In genomic region chr1:160053510-160054305, GRCm38 (mm10) we compare ENCODE assay signal across 12 mouse cellular contexts. TPM values are rescaled to one million over a fixed set of nuclear protein-coding genes. Genes with fewer than 3 reads are reported as not detected.
DNase-seq lines count a peak whose midpoint lies in the region; ATAC-seq and TF ChIP-seq lines count a peak whose summit lies in the region.
"Had no signal": no experiment of that assay in that cellular context is flagged by ENCODE, and none has a peak within 500 bp of the region (broad histone marks: within the 10 kb centered on the region; RNA-seq: fewer than 3 reads in every experiment).

No protein-coding gene starts in this region.

- 0 out of 2 replicates have a peak, but pooled peaks have one; percentile 59 for ATAC-seq in limb, embryonic 15.5 days (ENCODE audit: insufficient number of reproducible peaks, low FRiP score, low TSS enrichment, low read depth)
- peak; percentile 68 for ATAC-seq in activated CD4-positive, CD25-positive, alpha-beta regulatory T cell, adult 4 months
- no peak for ATAC-seq in liver, postnatal 0 days
- ATAC-seq in hindbrain, embryonic 12.5 days (ENCODE audit: low FRiP score): no peak
- ATAC-seq: hindbrain, embryonic 16.5 days had no signal

- no peaks in the 10 kb centered on the region for H3K27me3 ChIP-seq in limb, embryonic 15.5 days
- no peaks in the 10 kb centered on the region for H3K27me3 ChIP-seq in limb, embryonic 10.5 days (ENCODE audit: low read depth, poor library complexity, severe bottlenecking)
- H3K27me3 ChIP-seq in liver, postnatal 0 days (ENCODE audit: insufficient read depth, low read length): no peaks in the 10 kb centered on the region
- no peaks in the 10 kb centered on the region for H3K27me3 ChIP-seq in splenic B cell, adult 2 months (ENCODE audit: control insufficient read depth, insufficient read depth, low read length, poor library complexity, severe bottlenecking)
- H3K27me3 ChIP-seq in hindbrain, embryonic 12.5 days: no peaks in the 10 kb centered on the region

- 0 out of 2 replicates have a peak, but pooled peaks cover 5% of the 10 kb centered on the region for H3K4me1 ChIP-seq in limb, embryonic 15.5 days
- H3K4me1 ChIP-seq in limb, embryonic 10.5 days: no peaks in the 10 kb centered on the region
- H3K4me1 ChIP-seq in liver, postnatal 0 days (ENCODE audit: insufficient read depth): peaks cover 28% of the 10 kb centered on the region
- H3K4me1 ChIP-seq in hindbrain, embryonic 12.5 days: no peaks in the 10 kb centered on the region

- H3K9ac ChIP-seq in limb, embryonic 15.5 days: no peak overlapping the region
- H3K9ac ChIP-seq in liver, postnatal 0 days (replicated peaks): no peak overlapping the region
- H3K9ac ChIP-seq in hindbrain, embryonic 12.5 days: no peak overlapping the region

- 63% methylated on average over 5 of the region's 5 CpGs for WGBS in limb, embryonic 15.5 days
- 85% methylated on average over 5 of the region's 5 CpGs for WGBS in limb, embryonic 10.5 days
- 75% methylated on average over 5 of the region's 5 CpGs for WGBS in liver, postnatal 0 days (ENCODE audit: insufficient replicate concordance)
- WGBS in hindbrain, embryonic 12.5 days: 83% methylated on average over 5 of the region's 5 CpGs

- no peak for TF ChIP-seq CTCF in liver, postnatal 0 days (IDR thresholded peaks at IDR 0.05; ENCODE audit: low read depth)

- no peak overlapping the region for H3K4me3 ChIP-seq in limb, embryonic 15.5 days
- H3K4me3 ChIP-seq in limb, embryonic 10.5 days: no peak overlapping the region
- no peak overlapping the region for H3K4me3 ChIP-seq in liver, postnatal 0 days (ENCODE audit: low read depth, low read length)
- no peak overlapping the region for H3K4me3 ChIP-seq in hindbrain, embryonic 12.5 days

- H3K9me3 ChIP-seq in limb, embryonic 15.5 days: no peaks in the 10 kb centered on the region
- H3K9me3 ChIP-seq in limb, embryonic 10.5 days (replicated peaks): no peaks in the 10 kb centered on the region
- no peaks in the 10 kb centered on the region for H3K9me3 ChIP-seq in liver, postnatal 0 days (ENCODE audit: low read length)
- H3K9me3 ChIP-seq in hindbrain, embryonic 12.5 days (replicated peaks): no peaks in the 10 kb centered on the region

- H3K36me3 ChIP-seq in limb, embryonic 15.5 days: no peaks in the 10 kb centered on the region
- H3K36me3 ChIP-seq in limb, embryonic 10.5 days: no peaks in the 10 kb centered on the region
- no peaks in the 10 kb centered on the region; the same call in 1 of the 2 replicates for H3K36me3 ChIP-seq in liver, postnatal 0 days (replicated peaks; ENCODE audit: insufficient read depth, low read length)
- no peaks in the 10 kb centered on the region; the same call in none of the 2 replicates for H3K36me3 ChIP-seq in splenic B cell, adult 2 months (ENCODE audit: control insufficient read depth, insufficient read depth, low read length, poor library complexity, severe bottlenecking)
- H3K36me3 ChIP-seq in hindbrain, embryonic 12.5 days: no peaks in the 10 kb centered on the region

- H3K4me2 ChIP-seq in limb, embryonic 15.5 days: no peak overlapping the region
- no peak overlapping the region for H3K4me2 ChIP-seq in liver, postnatal 0 days (ENCODE audit: low read depth, low read length)
- no peak overlapping the region for H3K4me2 ChIP-seq in hindbrain, embryonic 12.5 days (replicated peaks)

- no peak for TF ChIP-seq EP300 in liver, postnatal 0 days (IDR thresholded peaks at IDR 0.05; ENCODE audit: low read depth)

- DNase-seq in limb, embryonic 10.5 days (ENCODE audit: low spot score): no peak
- DNase-seq in liver, postnatal 0 days: no peak
- DNase-seq in splenic B cell, adult 2 months (ENCODE audit: low read depth, low spot score): peak; percentile 56
- no peak for DNase-seq in adrenal gland, postnatal 25 days
- DNase-seq in cerebellum, postnatal 4 days (ENCODE audit: low spot score in 2 of 2): no peak
- DNase-seq: cerebellum, postnatal 25 days; retina, postnatal 1 day had no signal

- no peak overlapping the region for H3K27ac ChIP-seq in limb, embryonic 15.5 days
- H3K27ac ChIP-seq in limb, embryonic 10.5 days: no peak overlapping the region
- 0 out of 2 replicates have a peak overlapping the region, but pooled peaks have one; percentile 13 for H3K27ac ChIP-seq in liver, postnatal 0 days (ENCODE audit: low read depth)
- no peak overlapping the region for H3K27ac ChIP-seq in hindbrain, embryonic 12.5 days

RNA-seq across cellular contexts. Expression of gene 4930523C07Rik, which starts 9.5 kb away (rescaled TPM):
- polyA plus RNA-seq in limb, embryonic 15.5 days (2015; fragmentation: Nextera tagmentation; extraction: Ambion mirVana): 19.5 and 28.8 TPM in 2 replicates
- 1.2 and 2.8 TPM in 2 replicates for polyA plus RNA-seq in limb, embryonic 10.5 days (2016; fragmentation: Nextera tagmentation; extraction: Ambion mirVana)
- polyA plus RNA-seq in activated CD4-positive, CD25-positive, alpha-beta regulatory T cell, adult 4 months (2017; shearing (Covaris generic)): 100 to 1,000 TPM; 144 to 219 TPM
- 16.5 and 23.0 TPM in 2 replicates for polyA plus RNA-seq in liver, postnatal 0 days (2015; fragmentation: Nextera tagmentation; extraction: Ambion mirVana)
- total RNA-seq in adrenal gland, postnatal 25 days (2021): 6.7 and 8.7 TPM in 2 replicates
- 3.5 and 5.4 TPM in 2 replicates for polyA plus RNA-seq in hindbrain, embryonic 12.5 days (2016; fragmentation: Nextera tagmentation; extraction: Ambion mirVana)
- total RNA-seq: MEL had no signal

Comparison
In these comparisons a context has a peak if more than half of its experiments do, and no peak if none do; other contexts are left out.
1. ATAC-seq: peak in limb, embryonic 15.5 days (single experiment) and activated CD4-positive, CD25-positive, alpha-beta regulatory T cell, adult 4 months (single experiment); none in liver, postnatal 0 days (single experiment) and hindbrain, embryonic 12.5 days (single experiment).